Mouse (Mus musculus): ENCODE data around the gene Inpp5f. TPM values are rescaled to one million over a fixed set of nuclear protein-coding genes. Genes with fewer than 3 reads are reported as not detected.
"Not testable (repeated sequence)": the region's sequence is repeated elsewhere in the genome, so short reads cannot be mapped to it uniquely, and the experiment has no call there.

The Inpp5f gene
- polyA plus RNA-seq, 1 experiment from 2014 or later: 51.1 TPM

DNA sequence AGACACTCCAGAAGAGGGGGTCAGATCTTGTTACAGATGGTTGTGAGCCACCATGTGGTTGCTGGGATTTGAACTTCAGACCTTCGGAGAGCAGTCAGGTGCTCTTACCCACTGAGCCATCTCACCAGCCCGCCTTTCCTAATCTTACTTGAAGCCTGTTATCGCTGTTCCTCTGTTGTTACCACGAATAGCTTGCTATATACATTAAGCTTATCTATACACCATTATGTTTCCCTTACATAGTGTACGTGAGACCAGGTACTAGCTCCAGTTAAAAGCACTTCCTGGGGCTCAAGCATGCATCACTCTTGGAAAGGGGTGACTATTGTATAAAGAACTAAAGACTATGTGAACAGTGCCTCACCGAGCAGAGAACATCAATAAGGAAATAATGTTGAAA, 88.8 kb downstream of the Inpp5f start:
- not testable (repeated sequence) for H3K9ac ChIP-seq (replicated peaks; ENCODE audit: low read length); DNase-seq (ENCODE audit: low spot score); H3K4me3 ChIP-seq (ENCODE audit: low read depth, low read length); H3K9me3 ChIP-seq (replicated peaks; ENCODE audit: control insufficient read depth, low read length); H3K27me3 ChIP-seq (ENCODE audit: control insufficient read depth, insufficient read depth, low read length); H3K4me2 ChIP-seq (ENCODE audit: low read depth, low read length); H3K4me1 ChIP-seq (ENCODE audit: control insufficient read depth, insufficient read depth, low read length); ATAC-seq (replicated peaks; ENCODE audit: insufficient number of reproducible peaks, low FRiP score, low TSS enrichment, low read depth); H3K27ac ChIP-seq (replicated peaks; ENCODE audit: low read depth, low read length)
- peaks cover 16% of the 10 kb centered on the region for H3K36me3 ChIP-seq (replicated peaks; ENCODE audit: control insufficient read depth, insufficient read depth, low read depth, low read length)
- WGBS: 93% methylated on average over 6 of the region's 6 CpGs

DNA sequence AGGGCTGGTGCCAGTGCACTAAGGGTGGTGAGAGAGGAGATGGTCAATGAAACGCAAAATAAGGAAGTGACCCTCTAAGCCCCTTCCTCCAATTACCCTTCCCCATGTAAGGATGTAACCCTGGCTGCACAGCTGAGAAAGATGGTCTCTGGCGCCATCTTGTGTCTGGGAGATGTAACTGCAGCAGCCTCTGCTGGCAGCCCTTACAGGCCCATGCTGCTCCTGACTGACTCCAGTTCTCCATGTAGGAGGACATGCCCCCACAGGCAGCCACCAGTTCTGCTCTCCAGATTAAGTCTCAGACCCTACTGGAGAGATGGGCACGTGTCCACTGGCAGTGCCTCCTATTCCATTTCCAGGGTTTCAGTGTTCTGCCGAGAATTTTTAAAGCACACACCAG, 94.6 kb downstream of the Inpp5f start:
- DNase-seq (ENCODE audit: low spot score) (peak; percentile 80), ATAC-seq (replicated peaks; ENCODE audit: insufficient number of reproducible peaks, low FRiP score, low TSS enrichment, low read depth) (peak; percentile 78)
- Histone ChIP-seq H3K9me3 (replicated peaks; ENCODE audit: control insufficient read depth, low read length) (no peaks in the 10 kb centered on the region), H3K4me2 (ENCODE audit: low read depth, low read length) (no peak overlapping the region), H3K27me3 (ENCODE audit: control insufficient read depth, insufficient read depth, low read length) (no peaks in the 10 kb centered on the region), H3K4me1 (ENCODE audit: control insufficient read depth, insufficient read depth, low read length) (no peaks in the 10 kb centered on the region), H3K36me3 (replicated peaks; ENCODE audit: control insufficient read depth, insufficient read depth, low read depth, low read length) (peaks cover 18% of the 10 kb centered on the region), H3K9ac (replicated peaks; ENCODE audit: low read length) (no peak overlapping the region), H3K4me3 (ENCODE audit: low read depth, low read length) (no peak overlapping the region), H3K27ac (replicated peaks; ENCODE audit: low read depth, low read length) (no peak overlapping the region)
- 19% methylated on average over 4 of the region's 4 CpGs for WGBS

DNA sequence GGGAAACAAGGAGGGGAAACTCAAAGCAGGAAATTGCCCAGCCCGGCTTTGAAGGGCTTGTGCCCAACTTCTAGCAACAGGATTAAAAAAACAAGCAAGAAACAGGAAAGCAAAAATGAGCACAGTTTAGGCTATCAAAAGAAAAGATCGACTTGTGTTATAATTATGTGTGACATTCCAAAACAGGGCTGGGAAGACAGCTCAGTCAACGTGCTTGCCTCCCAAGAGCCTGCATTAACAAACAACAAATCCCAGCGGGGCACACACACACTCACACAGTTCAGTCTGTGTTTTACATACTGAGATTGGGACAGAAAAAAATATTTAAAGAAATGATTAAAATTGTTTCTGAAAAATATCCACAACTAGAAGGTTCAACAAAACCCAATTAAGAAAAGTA, 106.9 kb downstream of the Inpp5f start:
- WGBS: 78% methylated on average over 4 of the region's 4 CpGs

DNA sequence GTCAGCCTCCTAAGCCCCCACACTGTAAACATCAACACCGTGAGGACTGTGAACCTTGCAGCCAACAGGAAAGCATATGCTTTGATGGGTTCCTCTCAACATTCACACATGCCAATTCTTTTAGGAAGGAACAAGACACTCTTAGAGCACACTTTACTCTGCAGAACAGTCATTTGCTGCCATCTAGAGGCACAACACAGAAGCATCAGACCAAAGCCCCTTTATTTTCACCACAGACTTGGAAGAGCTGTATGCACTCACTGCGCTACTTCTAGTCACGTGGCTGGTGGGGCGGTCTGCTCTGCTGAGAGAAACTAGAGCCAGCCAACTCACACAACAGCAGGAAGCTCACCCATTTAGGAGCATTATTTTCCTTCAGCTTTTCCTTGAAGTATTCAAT, 113.6 kb downstream of the Inpp5f start:
- H3K27ac ChIP-seq (replicated peaks; ENCODE audit: low read depth, low read length): no peak overlapping the region
- ATAC-seq (replicated peaks; ENCODE audit: insufficient number of reproducible peaks, low FRiP score, low TSS enrichment, low read depth): peak; percentile 67; the same call in 1 of the 2 replicates

More for the DNA sequence above, 106.9 kb downstream of the Inpp5f start:
- Histone ChIP-seq H3K9ac (replicated peaks; ENCODE audit: low read length) (no peak overlapping the region), H3K36me3 (replicated peaks; ENCODE audit: control insufficient read depth, insufficient read depth, low read depth, low read length) (peaks cover 5% of the 10 kb centered on the region; the same call in 1 of the 2 replicates), H3K4me3 (ENCODE audit: low read depth, low read length) (no peak overlapping the region), H3K9me3 (replicated peaks; ENCODE audit: control insufficient read depth, low read length) (no peaks in the 10 kb centered on the region), H3K27me3 (ENCODE audit: control insufficient read depth, insufficient read depth, low read length) (no peaks in the 10 kb centered on the region), H3K4me2 (ENCODE audit: low read depth, low read length) (no peak overlapping the region), H3K27ac (replicated peaks; ENCODE audit: low read depth, low read length) (no peak overlapping the region), H3K4me1 (ENCODE audit: control insufficient read depth, insufficient read depth, low read length) (no peaks in the 10 kb centered on the region)
- no peak for ATAC-seq (replicated peaks; ENCODE audit: insufficient number of reproducible peaks, low FRiP score, low TSS enrichment, low read depth)
- no peak for DNase-seq (ENCODE audit: low spot score)

DNA sequence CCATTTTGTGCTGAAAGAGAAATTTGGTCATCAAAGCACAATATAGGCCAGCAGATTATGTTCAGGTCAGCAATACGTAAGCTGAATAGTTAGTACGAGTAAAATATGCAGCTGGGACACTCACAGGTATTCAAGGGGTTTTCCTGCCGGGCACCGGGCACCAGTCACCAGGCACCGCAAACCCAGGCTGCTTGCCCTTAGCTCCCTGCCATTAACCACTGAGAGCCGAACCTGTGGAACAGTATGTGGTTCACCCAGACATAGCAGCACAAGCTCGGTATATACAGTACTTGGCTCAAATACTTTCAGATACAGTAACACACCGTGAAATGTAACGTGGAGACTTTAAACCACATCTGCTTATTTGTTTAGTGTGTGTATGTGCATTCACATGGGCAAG, 114.1 kb downstream of the Inpp5f start:
- Histone ChIP-seq H3K4me1 (ENCODE audit: control insufficient read depth, insufficient read depth, low read length) (no peaks in the 10 kb centered on the region), H3K9ac (replicated peaks; ENCODE audit: low read length) (no peak overlapping the region), H3K36me3 (replicated peaks; ENCODE audit: control insufficient read depth, insufficient read depth, low read depth, low read length) (no peaks in the 10 kb centered on the region), H3K27ac (replicated peaks; ENCODE audit: low read depth, low read length) (no peak overlapping the region), H3K4me3 (ENCODE audit: low read depth, low read length) (no peak overlapping the region), H3K27me3 (ENCODE audit: control insufficient read depth, insufficient read depth, low read length) (no peaks in the 10 kb centered on the region), H3K4me2 (ENCODE audit: low read depth, low read length) (no peak overlapping the region), H3K9me3 (replicated peaks; ENCODE audit: control insufficient read depth, low read length) (no peaks in the 10 kb centered on the region)
- no peak for DNase-seq (ENCODE audit: low spot score)
- 89% methylated on average over 9 of the region's 9 CpGs for WGBS
- 0 out of 2 replicates have a peak, but pooled peaks have one; percentile 56 for ATAC-seq (replicated peaks; ENCODE audit: insufficient number of reproducible peaks, low FRiP score, low TSS enrichment, low read depth)

More for the DNA sequence above, 113.6 kb downstream of the Inpp5f start:
- Histone ChIP-seq H3K4me2 (ENCODE audit: low read depth, low read length) (no peak overlapping the region), H3K4me1 (ENCODE audit: control insufficient read depth, insufficient read depth, low read length) (no peaks in the 10 kb centered on the region), H3K4me3 (ENCODE audit: low read depth, low read length) (no peak overlapping the region), H3K27me3 (ENCODE audit: control insufficient read depth, insufficient read depth, low read length) (no peaks in the 10 kb centered on the region), H3K36me3 (replicated peaks; ENCODE audit: control insufficient read depth, insufficient read depth, low read depth, low read length) (no peaks in the 10 kb centered on the region), H3K9ac (replicated peaks; ENCODE audit: low read length) (no peak overlapping the region), H3K9me3 (replicated peaks; ENCODE audit: control insufficient read depth, low read length) (no peaks in the 10 kb centered on the region)
- DNase-seq (ENCODE audit: low spot score): peak; percentile 80
- 40% methylated on average over 4 of the region's 4 CpGs for WGBS

DNA sequence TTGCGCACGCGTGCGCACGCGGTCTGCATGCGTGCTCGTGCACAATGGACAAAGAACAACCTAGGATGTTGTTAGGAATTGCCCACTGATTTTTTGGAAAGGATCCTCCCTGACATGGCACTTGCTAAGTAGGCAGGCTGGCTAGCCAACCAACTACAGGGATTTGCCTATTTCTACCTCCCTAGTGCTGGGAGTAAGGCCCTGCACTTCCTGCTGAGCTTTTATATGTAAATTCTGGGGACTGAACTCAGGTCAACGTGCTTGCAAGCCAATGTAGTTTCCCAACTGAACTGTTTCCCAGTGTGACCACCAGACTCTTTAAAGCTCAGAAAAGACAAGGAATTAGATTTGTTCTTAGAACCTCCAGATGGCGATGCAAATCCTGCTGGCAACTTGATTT, 115.9 kb downstream of the Inpp5f start:
- Histone ChIP-seq H3K9me3 (replicated peaks; ENCODE audit: control insufficient read depth, low read length) (no peaks in the 10 kb centered on the region), H3K36me3 (replicated peaks; ENCODE audit: control insufficient read depth, insufficient read depth, low read depth, low read length) (no peaks in the 10 kb centered on the region), H3K4me2 (ENCODE audit: low read depth, low read length) (no peak overlapping the region), H3K4me3 (ENCODE audit: low read depth, low read length) (no peak overlapping the region), H3K27ac (replicated peaks; ENCODE audit: low read depth, low read length) (no peak overlapping the region), H3K9ac (replicated peaks; ENCODE audit: low read length) (no peak overlapping the region), H3K4me1 (ENCODE audit: control insufficient read depth, insufficient read depth, low read length) (no peaks in the 10 kb centered on the region), H3K27me3 (ENCODE audit: control insufficient read depth, insufficient read depth, low read length) (no peaks in the 10 kb centered on the region)
- no peak for DNase-seq (ENCODE audit: low spot score)
- no peak for ATAC-seq (replicated peaks; ENCODE audit: insufficient number of reproducible peaks, low FRiP score, low TSS enrichment, low read depth)
- whole genome bisulfite sequencing: 58% methylated on average over 10 of the region's 10 CpGs

DNA sequence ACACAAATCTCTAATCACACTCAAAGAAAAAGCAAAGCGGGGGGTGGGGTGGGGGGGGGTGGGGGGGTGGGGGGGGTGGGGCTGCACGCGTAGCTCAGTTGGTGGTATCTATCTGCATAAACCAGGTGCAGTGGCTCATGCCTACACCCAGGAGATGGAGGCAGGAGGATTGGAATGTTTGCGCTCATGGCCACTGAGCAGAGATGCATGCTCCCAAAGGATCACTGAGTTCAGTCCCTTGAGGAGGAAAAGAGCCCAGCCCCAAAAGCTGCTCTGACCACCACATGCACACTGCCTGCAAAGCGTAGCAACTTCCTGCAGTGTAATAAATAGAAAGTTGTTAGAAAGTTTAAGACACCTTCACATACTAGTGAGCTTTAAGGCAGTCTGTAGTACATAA, 116.6 kb downstream of the Inpp5f start:
- no peak overlapping the region for H3K4me2 ChIP-seq (ENCODE audit: low read depth, low read length)
- H3K27ac ChIP-seq (replicated peaks; ENCODE audit: low read depth, low read length): no peak overlapping the region
- no peak for ATAC-seq (replicated peaks; ENCODE audit: insufficient number of reproducible peaks, low FRiP score, low TSS enrichment, low read depth)
- H3K4me3 ChIP-seq (ENCODE audit: low read depth, low read length): no peak overlapping the region
- H3K36me3 ChIP-seq (replicated peaks; ENCODE audit: control insufficient read depth, insufficient read depth, low read depth, low read length): no peaks in the 10 kb centered on the region
- H3K9me3 ChIP-seq (replicated peaks; ENCODE audit: control insufficient read depth, low read length): no peaks in the 10 kb centered on the region
- DNase-seq (ENCODE audit: low spot score): no peak
- no peak overlapping the region for H3K9ac ChIP-seq (replicated peaks; ENCODE audit: low read length)
- H3K27me3 ChIP-seq (ENCODE audit: control insufficient read depth, insufficient read depth, low read length): no peaks in the 10 kb centered on the region
- no peaks in the 10 kb centered on the region for H3K4me1 ChIP-seq (ENCODE audit: control insufficient read depth, insufficient read depth, low read length)
- 43% methylated on average over 5 of the region's 5 CpGs for WGBS

DNA sequence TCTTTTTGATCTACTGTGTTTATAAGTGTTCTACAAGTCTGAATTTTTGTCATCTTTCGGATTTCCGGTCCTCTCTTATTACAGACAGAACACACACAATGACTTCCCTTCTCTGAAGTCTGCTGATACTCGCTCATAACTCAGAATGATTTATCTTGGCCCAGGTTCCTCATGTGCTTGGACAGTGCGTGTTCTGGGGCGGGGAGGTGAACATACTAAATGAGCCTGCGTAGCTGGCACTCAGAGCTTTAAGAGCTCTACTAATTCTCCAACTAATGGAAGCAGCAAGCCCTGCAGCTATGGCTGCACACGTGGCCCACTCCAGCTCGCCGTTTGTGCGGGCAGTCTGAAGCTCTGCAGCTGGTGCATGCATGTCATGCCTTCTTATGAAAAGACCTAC, 117.6 kb downstream of the Inpp5f start:
- Histone ChIP-seq H3K27me3 (ENCODE audit: control insufficient read depth, insufficient read depth, low read length) (no peaks in the 10 kb centered on the region), H3K9me3 (replicated peaks; ENCODE audit: control insufficient read depth, low read length) (no peaks in the 10 kb centered on the region), H3K9ac (replicated peaks; ENCODE audit: low read length) (no peak overlapping the region), H3K4me1 (ENCODE audit: control insufficient read depth, insufficient read depth, low read length) (no peaks in the 10 kb centered on the region), H3K4me2 (ENCODE audit: low read depth, low read length) (no peak overlapping the region), H3K27ac (replicated peaks; ENCODE audit: low read depth, low read length) (no peak overlapping the region), H3K4me3 (ENCODE audit: low read depth, low read length) (no peak overlapping the region), H3K36me3 (replicated peaks; ENCODE audit: control insufficient read depth, insufficient read depth, low read depth, low read length) (no peaks in the 10 kb centered on the region)
- 90% methylated on average over 10 of the region's 10 CpGs for WGBS
- DNase-seq (ENCODE audit: low spot score) (no peak), ATAC-seq (replicated peaks; ENCODE audit: insufficient number of reproducible peaks, low FRiP score, low TSS enrichment, low read depth) (no peak)

All from embryonic facial prominence, embryonic 11.5 days (tissue).